Mouse (Mus musculus): ENCODE results near the gene Eml3.

DNA sequence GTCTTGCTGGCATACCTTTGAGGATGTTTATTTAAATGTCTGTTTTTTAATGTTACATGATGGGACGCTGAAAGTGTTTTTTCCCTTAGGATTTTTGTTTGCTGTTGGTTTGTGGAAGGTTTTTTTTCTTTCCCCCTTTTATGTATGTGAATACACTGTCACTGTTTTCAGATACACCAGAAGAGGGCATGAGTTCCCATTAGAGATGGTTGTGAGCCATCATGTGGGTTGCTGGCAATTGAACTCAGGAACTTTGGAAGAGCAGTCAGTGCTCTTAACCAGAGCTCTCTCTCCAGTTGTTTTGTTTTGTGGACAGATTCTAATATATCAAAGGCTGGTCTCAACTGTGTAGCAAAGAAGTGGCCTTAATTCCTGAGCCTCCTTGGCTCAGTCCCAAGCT, 45.3 kb downstream of the Eml3 start:
- TF ChIP-seq MYOG (IDR thresholded peaks at IDR 0.05; ENCODE audit: control insufficient read depth in 1 of 3, insufficient read depth in 1 of 3, insufficient read length in 2 of 3, low read depth in 2 of 3), result no peak
- TF ChIP-seq POLR2A (IDR thresholded peaks at IDR 0.05; ENCODE audit: insufficient read length, low read depth), result no peak
- TF ChIP-seq TCF12 (IDR thresholded peaks at IDR 0.05; ENCODE audit: insufficient read depth, poor library complexity, severe bottlenecking), result no peak
